Mouse (Mus musculus) ES-Bruce4 (cell line): ENCODE data around the gene Nat8f2.
A peak's percentile ranks its signal among the peaks of the same experiment; 100 is the strongest.
"Not testable (repeated sequence)": the region's sequence is repeated elsewhere in the genome, so short reads cannot be mapped to it uniquely, and the experiment has no call there.

Experiments
- CTCF ChIP-seq: IDR thresholded peaks from one replicate; pipeline ENCODE4 v1.8.1; 2011; ENCODE audit warnings: low read depth, low read length
- POLR2A ChIP-seq: IDR thresholded peaks from one replicate; pipeline ENCODE4 v1.8.1; 2011; ENCODE audit warnings: low read length; ENCODE audit not compliant: insufficient read depth

GRCm38 (mm10) chr6:85895061-85895648 lies 26.2 kb upstream of the Nat8f2 start:
- TF ChIP-seq CTCF, result peak; percentile 63
- not testable (repeated sequence) for TF ChIP-seq POLR2A
